Mouse (Mus musculus): ENCODE results near the gene Foxe3. TPM values are rescaled to one million over a fixed set of nuclear protein-coding genes. Genes with fewer than 3 reads are reported as not detected.
A peak's percentile ranks its signal among the peaks of the same experiment; 100 is the strongest.

Gene Foxe3
- polyA plus RNA-seq, 1 experiment from 2014 or later, result not detected

DNA sequence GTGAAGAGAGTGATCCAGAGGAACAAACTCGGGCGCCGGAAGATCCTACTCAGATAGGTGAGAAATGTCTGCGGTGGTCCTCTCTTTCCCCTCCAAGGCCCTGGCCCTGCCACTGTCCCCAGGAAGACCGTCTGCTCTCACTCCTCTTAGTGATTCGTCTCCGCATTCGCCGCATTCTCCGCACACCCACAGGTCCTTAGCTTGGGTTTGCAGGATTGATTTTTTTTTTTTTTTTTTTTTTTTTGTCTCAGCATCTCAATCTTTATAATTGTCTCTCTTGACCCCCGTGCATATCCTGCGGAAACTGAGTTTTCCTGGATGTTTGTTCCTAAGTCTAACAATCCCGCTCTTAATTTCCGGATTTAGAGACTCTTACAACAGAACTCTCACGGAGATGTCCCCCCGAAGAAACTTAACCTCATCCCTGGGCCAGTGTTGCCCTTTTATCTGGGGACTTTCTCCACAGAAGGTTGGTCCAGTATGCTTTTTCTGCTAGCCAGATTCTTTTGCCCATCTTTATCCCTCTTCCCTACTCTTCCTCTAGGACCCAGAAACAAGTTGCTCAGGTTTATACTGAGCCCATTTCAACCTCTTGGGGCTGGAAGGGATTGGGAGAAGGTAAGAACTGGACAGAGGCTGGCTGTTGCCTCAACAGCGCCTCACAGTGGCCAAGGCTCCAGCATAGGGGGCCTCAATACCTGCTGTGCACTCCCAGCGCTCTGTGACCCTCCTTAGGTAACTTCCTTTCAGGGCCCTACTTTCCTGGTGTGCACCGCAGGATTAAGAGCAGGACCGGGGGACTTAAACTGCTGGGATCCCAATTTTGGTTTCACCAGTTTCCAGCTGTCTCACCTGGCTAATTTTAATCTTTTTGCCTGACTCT lies 16.0 kb downstream of the Foxe3 start:
- H3K4me1 ChIP-seq (ENCODE audit: control insufficient read depth, insufficient read depth, low read length), result no peaks in the 10 kb centered on the region; the same call in 1 of the 2 replicates
- 1% methylated on average over 20 of the region's 20 CpGs for WGBS
- H3K4me3 ChIP-seq (ENCODE audit: low read length), result peak overlapping the region; percentile 64
- no peaks in the 10 kb centered on the region; the same call in 1 of the 2 replicates for H3K36me3 ChIP-seq (ENCODE audit: control insufficient read depth, insufficient read depth, low read length)
- 0 out of 2 replicates have a peak, but pooled peaks have one; percentile 18 for ATAC-seq (ENCODE audit: low FRiP score, low TSS enrichment)
- H3K9me3 ChIP-seq (ENCODE audit: control insufficient read depth, low read length), result no peaks in the 10 kb centered on the region
- peaks cover 77% of the 10 kb centered on the region for H3K27me3 ChIP-seq (ENCODE audit: control insufficient read depth, insufficient read depth, low read length)
- peak overlapping the region; percentile 94 for H3K27ac ChIP-seq (ENCODE audit: low read depth, low read length)
- peak overlapping the region; percentile 78 for H3K4me2 ChIP-seq (replicated peaks; ENCODE audit: low read depth, low read length)
- peak overlapping the region; percentile 88 for H3K9ac ChIP-seq (ENCODE audit: low read depth, low read length)

DNA sequence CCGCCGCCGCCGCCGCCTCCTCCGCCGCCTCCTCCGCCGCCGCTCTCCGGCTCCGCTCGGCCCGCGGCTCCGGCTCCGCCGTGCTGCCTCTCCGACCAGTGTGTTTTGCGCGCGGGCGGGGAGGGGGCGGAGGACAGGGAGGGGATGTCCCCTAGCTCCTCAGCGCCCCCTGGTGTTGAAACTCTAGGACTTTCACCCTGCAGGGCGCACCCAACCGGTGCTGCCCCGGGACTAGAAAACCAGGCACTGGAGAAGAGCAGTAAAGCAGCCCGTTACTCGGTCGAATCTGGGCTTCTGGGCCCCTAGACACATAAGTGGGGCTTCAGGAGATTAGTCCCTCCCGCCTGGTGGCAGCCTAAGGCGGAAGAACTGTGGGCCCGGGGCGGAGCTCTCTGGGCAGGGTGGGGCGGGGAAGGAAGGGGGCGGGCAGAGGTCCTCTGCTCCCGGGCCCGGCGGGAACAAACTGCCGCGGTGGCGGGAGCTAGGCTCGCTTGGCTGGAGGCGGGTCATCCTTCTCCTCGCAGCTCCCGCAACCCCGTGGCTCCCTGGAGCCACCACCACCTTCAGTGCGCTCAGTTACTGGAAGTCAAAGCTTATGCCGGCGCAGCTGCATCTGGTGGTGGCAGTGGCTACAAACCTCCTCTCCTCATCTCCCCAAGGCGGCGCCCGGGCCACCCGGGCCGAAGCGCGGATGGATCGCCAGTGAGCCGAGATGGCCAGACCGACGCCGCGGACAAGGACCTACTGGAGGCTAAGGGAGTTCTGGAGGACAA lies 16.8 kb downstream of the Foxe3 start, which contains the start of gene Foxd2:
Gene Foxd2, minus strand, starts transcription at position 45 of the 773 bp plus-strand sequence.
- H3K4me3 ChIP-seq (ENCODE audit: low read length), result peak within 1 kb of the TSS; percentile 64
- H3K4me2 ChIP-seq (replicated peaks; ENCODE audit: low read depth, low read length), result peak within 1 kb of the TSS; percentile 78
- H3K27me3 ChIP-seq (ENCODE audit: control insufficient read depth, insufficient read depth, low read length), result peaks cover 68% of the 10 kb centered on the region
- no peaks in the 10 kb centered on the region for H3K9me3 ChIP-seq (ENCODE audit: control insufficient read depth, low read length)
- WGBS, result under 1% methylated on average over 64 of the region's 64 CpGs
- peak; percentile 90 for ATAC-seq (ENCODE audit: low FRiP score, low TSS enrichment)
- peak within 1 kb of the TSS; percentile 94 for H3K27ac ChIP-seq (ENCODE audit: low read depth, low read length)
- no peaks in the 10 kb centered on the region; the same call in 1 of the 2 replicates for H3K4me1 ChIP-seq (ENCODE audit: control insufficient read depth, insufficient read depth, low read length)
- H3K9ac ChIP-seq (ENCODE audit: low read depth, low read length), result peak within 1 kb of the TSS; percentile 88
- no peaks in the 10 kb centered on the region for H3K36me3 ChIP-seq (ENCODE audit: control insufficient read depth, insufficient read depth, low read length)

DNA sequence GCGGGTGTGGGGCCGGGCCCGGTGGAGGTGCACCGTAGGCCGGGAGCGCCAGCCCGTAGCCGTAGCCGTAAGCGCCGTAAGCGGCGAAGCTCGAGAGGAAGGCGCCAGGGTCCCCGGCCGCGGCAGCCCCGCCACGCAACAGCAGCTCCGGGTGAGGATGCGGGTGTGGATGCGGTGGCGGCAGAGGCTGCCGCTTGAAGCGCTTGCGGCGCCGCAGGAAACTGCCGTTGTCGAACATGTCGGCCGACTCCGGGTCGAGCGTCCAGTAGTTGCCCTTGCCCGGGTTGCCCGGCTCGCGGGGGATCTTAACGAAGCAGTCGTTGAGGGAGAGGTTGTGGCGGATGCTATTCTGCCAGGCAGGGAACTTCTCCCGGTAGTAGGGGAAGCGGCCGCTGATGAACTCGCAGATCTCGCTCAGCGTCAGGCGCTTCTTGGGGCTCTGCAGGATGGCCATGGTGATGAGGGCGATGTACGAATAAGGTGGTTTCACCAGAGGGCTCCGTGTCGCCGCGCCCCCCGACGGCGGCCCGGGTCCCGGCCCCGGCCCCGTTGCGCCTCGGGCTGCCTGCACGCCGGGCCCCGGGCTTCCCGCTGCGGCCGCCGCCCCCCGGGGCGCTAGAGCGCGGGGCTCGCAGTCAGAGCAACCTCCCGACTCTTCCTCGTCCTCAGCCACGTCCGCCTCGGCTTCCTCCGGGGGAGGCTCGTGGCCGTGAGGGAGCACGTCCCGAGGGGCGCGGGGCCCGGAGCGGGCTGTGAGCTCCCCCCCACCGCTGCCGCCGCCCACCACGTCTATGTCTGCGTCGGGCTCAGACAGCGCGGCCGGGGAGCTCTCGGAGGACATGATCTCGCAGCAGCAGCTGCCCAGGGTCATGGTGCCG lies 17.6 kb downstream of the Foxe3 start:
- H3K9me3 ChIP-seq (ENCODE audit: control insufficient read depth, low read length), result no peaks in the 10 kb centered on the region
- no peaks in the 10 kb centered on the region for H3K36me3 ChIP-seq (ENCODE audit: control insufficient read depth, insufficient read depth, low read length)
- H3K27ac ChIP-seq (ENCODE audit: low read depth, low read length), result peak overlapping the region; percentile 94
- H3K4me1 ChIP-seq (ENCODE audit: control insufficient read depth, insufficient read depth, low read length), result no peaks in the 10 kb centered on the region
- peak overlapping the region; percentile 78 for H3K4me2 ChIP-seq (replicated peaks; ENCODE audit: low read depth, low read length)
- peak overlapping the region; percentile 64 for H3K4me3 ChIP-seq (ENCODE audit: low read length)
- ATAC-seq (ENCODE audit: low FRiP score, low TSS enrichment), result peak; percentile 10
- peak overlapping the region; percentile 88 for H3K9ac ChIP-seq (ENCODE audit: low read depth, low read length)
- WGBS, result under 1% methylated on average over 97 of the region's 103 CpGs
- peaks cover 65% of the 10 kb centered on the region for H3K27me3 ChIP-seq (ENCODE audit: control insufficient read depth, insufficient read depth, low read length)

DNA sequence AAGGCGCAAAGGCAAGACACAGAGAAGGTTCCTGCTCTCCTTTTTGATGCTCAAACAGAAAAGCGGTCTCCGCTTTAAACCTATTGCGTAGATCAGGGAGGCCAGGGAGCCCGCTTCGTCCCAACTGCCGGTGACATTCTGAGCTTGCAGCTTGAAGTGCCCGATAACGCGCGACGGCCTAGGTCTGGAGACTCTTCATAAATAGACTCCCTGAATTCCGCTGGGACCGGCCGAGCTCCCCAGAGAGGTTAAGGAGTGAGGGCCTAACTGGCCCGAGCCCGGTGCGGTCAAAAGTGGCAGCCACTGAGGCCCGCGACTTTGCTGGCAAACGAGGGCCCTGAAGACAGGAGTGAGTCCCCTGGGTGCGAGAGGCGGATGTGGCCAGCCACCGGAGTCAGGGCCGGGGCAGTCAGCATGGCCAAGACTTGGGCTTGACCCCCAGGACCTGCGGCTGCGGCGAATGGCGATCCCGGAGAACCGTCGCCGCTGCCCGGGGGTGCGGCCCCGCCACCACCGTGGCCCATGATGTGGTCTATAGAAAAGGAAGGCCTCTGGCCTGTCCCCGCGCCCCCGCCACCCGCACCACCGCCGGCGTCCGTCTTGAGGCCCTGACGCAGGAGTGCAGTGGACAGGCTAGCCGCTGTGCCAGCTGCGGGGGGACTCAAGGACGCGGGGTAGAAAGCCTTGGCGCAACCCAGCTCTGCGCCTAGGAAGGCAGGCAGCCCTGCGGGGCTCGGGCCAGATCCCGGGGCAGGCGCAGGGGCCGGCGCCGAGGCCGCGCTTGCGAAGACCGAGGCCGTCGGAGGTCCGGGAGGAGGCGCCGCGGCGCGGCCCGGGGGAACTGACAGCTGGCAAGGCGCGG lies 18.5 kb downstream of the Foxe3 start:
- 2% methylated on average over 73 of the region's 74 CpGs for WGBS
- peak overlapping the region; percentile 88 for H3K9ac ChIP-seq (ENCODE audit: low read depth, low read length)
- H3K27me3 ChIP-seq (ENCODE audit: control insufficient read depth, insufficient read depth, low read length), result peaks cover 61% of the 10 kb centered on the region

GRCm38 (mm10) chr4:114905969-114906680 lies 19.7 kb downstream of the Foxe3 start:
- Histone ChIP-seq H3K27me3 (ENCODE audit: control insufficient read depth, insufficient read depth, low read length) (peaks cover 63% of the 10 kb centered on the region), H3K9ac (ENCODE audit: low read depth, low read length) (peak overlapping the region; percentile 88)

More for the DNA sequence above, 18.5 kb downstream of the Foxe3 start:
- Histone ChIP-seq H3K4me2 (replicated peaks; ENCODE audit: low read depth, low read length) (peak overlapping the region; percentile 78), H3K9me3 (ENCODE audit: control insufficient read depth, low read length) (no peaks in the 10 kb centered on the region), H3K4me3 (ENCODE audit: low read length) (peak overlapping the region; percentile 64), H3K4me1 (ENCODE audit: control insufficient read depth, insufficient read depth, low read length) (0 out of 2 replicates have a peak, but pooled peaks cover 5% of the 10 kb centered on the region), H3K36me3 (ENCODE audit: control insufficient read depth, insufficient read depth, low read length) (no peaks in the 10 kb centered on the region), H3K27ac (ENCODE audit: low read depth, low read length) (peak overlapping the region; percentile 94)
- no peak for ATAC-seq (ENCODE audit: low FRiP score, low TSS enrichment)

DNA sequence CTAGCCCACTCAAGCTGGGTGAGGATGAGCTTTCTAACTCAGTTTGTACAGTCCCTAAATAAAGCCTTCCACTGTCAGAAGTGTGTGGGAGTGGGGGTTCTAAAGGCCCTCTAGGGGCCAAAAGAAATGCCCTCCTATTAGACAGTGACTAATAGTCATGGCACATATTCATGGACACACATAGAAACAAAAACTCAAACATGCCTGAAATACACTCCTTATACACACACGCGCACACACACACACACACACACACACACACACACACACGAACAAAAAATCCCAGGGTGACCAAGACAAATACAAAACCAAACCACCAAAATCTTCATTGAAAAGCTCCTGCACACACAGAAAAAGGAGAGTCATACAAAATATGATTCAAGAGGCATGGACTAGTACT lies 20.3 kb downstream of the Foxe3 start:
- Histone ChIP-seq H3K4me1 (ENCODE audit: control insufficient read depth, insufficient read depth, low read length) (0 out of 2 replicates have a peak, but pooled peaks cover 5% of the 10 kb centered on the region), H3K4me2 (replicated peaks; ENCODE audit: low read depth, low read length) (peak overlapping the region; percentile 78), H3K9ac (ENCODE audit: low read depth, low read length) (peak overlapping the region; percentile 88; the same call in 1 of the 2 replicates), H3K27ac (ENCODE audit: low read depth, low read length) (no peak overlapping the region), H3K27me3 (ENCODE audit: control insufficient read depth, insufficient read depth, low read length) (peaks cover 63% of the 10 kb centered on the region), H3K9me3 (ENCODE audit: control insufficient read depth, low read length) (no peaks in the 10 kb centered on the region), H3K36me3 (ENCODE audit: control insufficient read depth, insufficient read depth, low read length) (no peaks in the 10 kb centered on the region), H3K4me3 (ENCODE audit: low read length) (peak overlapping the region; percentile 64)
- no peak for ATAC-seq (ENCODE audit: low FRiP score, low TSS enrichment)
- WGBS, result 56% methylated on average over 3 of the region's 3 CpGs

More at GRCm38 (mm10) chr4:114905969-114906680, 19.7 kb downstream of the Foxe3 start:
- Histone ChIP-seq H3K4me3 (ENCODE audit: low read length) (peak overlapping the region; percentile 64), H3K9me3 (ENCODE audit: control insufficient read depth, low read length) (no peaks in the 10 kb centered on the region), H3K27ac (ENCODE audit: low read depth, low read length) (peak overlapping the region; percentile 8; the same call in 1 of the 2 replicates), H3K36me3 (ENCODE audit: control insufficient read depth, insufficient read depth, low read length) (no peaks in the 10 kb centered on the region), H3K4me1 (ENCODE audit: control insufficient read depth, insufficient read depth, low read length) (0 out of 2 replicates have a peak, but pooled peaks cover 5% of the 10 kb centered on the region), H3K4me2 (replicated peaks; ENCODE audit: low read depth, low read length) (peak overlapping the region; percentile 78)
- 15% methylated on average over 10 of the region's 10 CpGs for WGBS
- ATAC-seq (ENCODE audit: low FRiP score, low TSS enrichment), result no peak

DNA sequence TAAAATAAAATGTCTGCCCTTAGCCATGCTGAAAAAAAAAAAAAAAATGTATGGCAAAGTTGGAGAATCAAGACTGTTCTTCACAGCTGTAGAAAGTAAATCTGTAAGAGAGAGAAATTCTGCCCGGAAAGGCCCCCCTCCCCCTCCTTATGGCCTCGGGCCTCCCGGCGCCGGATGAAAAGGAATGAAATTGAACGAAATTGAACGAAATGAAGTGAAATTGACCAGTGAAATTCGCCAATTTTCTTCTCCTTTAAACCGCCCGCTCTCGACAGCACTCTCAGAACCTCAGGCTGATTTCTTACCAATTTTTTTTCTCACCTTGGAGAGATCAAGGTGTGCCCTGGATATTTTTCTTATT lies 22.4 kb downstream of the Foxe3 start:
- peak overlapping the region; percentile 48 for H3K4me2 ChIP-seq (replicated peaks; ENCODE audit: low read depth, low read length)

More for the DNA sequence above, 22.4 kb downstream of the Foxe3 start:
- no peaks in the 10 kb centered on the region; the same call in 1 of the 2 replicates for H3K36me3 ChIP-seq (ENCODE audit: control insufficient read depth, insufficient read depth, low read length)
- H3K9ac ChIP-seq (ENCODE audit: low read depth, low read length), result peak overlapping the region; percentile 7; the same call in 1 of the 2 replicates
- peak overlapping the region; percentile 47; the same call in 1 of the 2 replicates for H3K4me3 ChIP-seq (ENCODE audit: low read length)
- H3K27me3 ChIP-seq (ENCODE audit: control insufficient read depth, insufficient read depth, low read length), result peaks cover 73% of the 10 kb centered on the region
- no peaks in the 10 kb centered on the region for H3K9me3 ChIP-seq (ENCODE audit: control insufficient read depth, low read length)
- no peak overlapping the region; the same call in 1 of the 2 replicates for H3K27ac ChIP-seq (ENCODE audit: low read depth, low read length)
- 16% methylated on average over 11 of the region's 11 CpGs for WGBS
- H3K4me1 ChIP-seq (ENCODE audit: control insufficient read depth, insufficient read depth, low read length), result 0 out of 2 replicates have a peak, but pooled peaks cover 5% of the 10 kb centered on the region
- no peak for ATAC-seq (ENCODE audit: low FRiP score, low TSS enrichment)
